Mouse (Mus musculus): Measurements from ENCODE around the gene Slc5a11. TPM values are rescaled to one million over a fixed set of nuclear protein-coding genes. Genes with fewer than 3 reads are reported as not detected.

The Slc5a11 gene
- total and polyA plus RNA-seq, 2 experiments from 2014 or later: 0.16 to 0.21 TPM

- H3K4me3 ChIP-seq (ENCODE audit: low read length): no peak overlapping the region
- H3K4me2 ChIP-seq (ENCODE audit: low read depth, low read length): no peak overlapping the region
- DNase-seq (ENCODE audit: low spot score) (no peak), ATAC-seq (no peak)
- 91% methylated on average over 14 of the region's 14 CpGs for WGBS
- H3K27me3 ChIP-seq (ENCODE audit: insufficient read depth, low read length): no peaks in the 10 kb centered on the region
- H3K36me3 ChIP-seq (ENCODE audit: insufficient read depth, low read length): no peaks in the 10 kb centered on the region
- 0 out of 2 replicates have a peak, but pooled peaks cover 6% of the 10 kb centered on the region for H3K4me1 ChIP-seq (ENCODE audit: insufficient read depth, low read length)
- H3K9ac ChIP-seq (replicated peaks; ENCODE audit: low read length): no peak overlapping the region
- TF ChIP-seq CTCF (IDR thresholded peaks at IDR 0.05; ENCODE audit: low read depth): no peak
- no peaks in the 10 kb centered on the region for H3K9me3 ChIP-seq (ENCODE audit: low read length)
- H3K27ac ChIP-seq: no peak overlapping the region
These were observed 39.8 kb downstream of the Slc5a11 start for GRCm38 (mm10) chr7:123254196-123254970.

GRCm38 (mm10) chr7:123258103-123258502 lies 43.5 kb downstream of the Slc5a11 start:
- H3K27me3 ChIP-seq (ENCODE audit: insufficient read depth, low read length): no peaks in the 10 kb centered on the region
- TF ChIP-seq CTCF (IDR thresholded peaks at IDR 0.05; ENCODE audit: low read depth): no peak

GRCm38 (mm10) chr7:123273056-123273455 lies 58.5 kb downstream of the Slc5a11 start:
- WGBS: 49% methylated on average over 11 of the region's 11 CpGs
- Histone ChIP-seq H3K9me3 (ENCODE audit: low read length) (no peaks in the 10 kb centered on the region), H3K27ac (no peak overlapping the region), H3K4me1 (ENCODE audit: insufficient read depth, low read length) (no peaks in the 10 kb centered on the region), H3K4me3 (ENCODE audit: low read length) (no peak overlapping the region), H3K9ac (replicated peaks; ENCODE audit: low read length) (no peak overlapping the region), H3K36me3 (ENCODE audit: insufficient read depth, low read length) (0 out of 2 replicates have a peak, but pooled peaks cover 5% of the 10 kb centered on the region), H3K27me3 (ENCODE audit: insufficient read depth, low read length) (no peaks in the 10 kb centered on the region), H3K4me2 (ENCODE audit: low read depth, low read length) (no peak overlapping the region)
- TF ChIP-seq CTCF (IDR thresholded peaks at IDR 0.05; ENCODE audit: low read depth): no peak
- DNase-seq (ENCODE audit: low spot score) (no peak), ATAC-seq (peak; percentile 58; the same call in 1 of the 2 replicates)

More at GRCm38 (mm10) chr7:123258103-123258502, 43.5 kb downstream of the Slc5a11 start:
- no peak overlapping the region for H3K27ac ChIP-seq
- no peaks in the 10 kb centered on the region for H3K9me3 ChIP-seq (ENCODE audit: low read length)
- no peaks in the 10 kb centered on the region for H3K36me3 ChIP-seq (ENCODE audit: insufficient read depth, low read length)
- DNase-seq (ENCODE audit: low spot score) (no peak), ATAC-seq (no peak)
- H3K9ac ChIP-seq (replicated peaks; ENCODE audit: low read length): no peak overlapping the region
- 92% methylated on average over 8 of the region's 8 CpGs for WGBS
- H3K4me3 ChIP-seq (ENCODE audit: low read length): no peak overlapping the region
- H3K4me1 ChIP-seq (ENCODE audit: insufficient read depth, low read length): 0 out of 2 replicates have a peak, but pooled peaks cover 3% of the 10 kb centered on the region
- no peak overlapping the region for H3K4me2 ChIP-seq (ENCODE audit: low read depth, low read length)

- Histone ChIP-seq H3K4me1 (ENCODE audit: insufficient read depth, low read length) (no peaks in the 10 kb centered on the region), H3K4me3 (ENCODE audit: low read length) (no peak overlapping the region), H3K27ac (no peak overlapping the region), H3K36me3 (ENCODE audit: insufficient read depth, low read length) (peaks cover 14% of the 10 kb centered on the region; the same call in 1 of the 2 replicates), H3K9ac (replicated peaks; ENCODE audit: low read length) (no peak overlapping the region), H3K4me2 (ENCODE audit: low read depth, low read length) (no peak overlapping the region), H3K27me3 (ENCODE audit: insufficient read depth, low read length) (no peaks in the 10 kb centered on the region), H3K9me3 (ENCODE audit: low read length) (no peaks in the 10 kb centered on the region)
- WGBS: 88% methylated on average over 4 of the region's 4 CpGs
- DNase-seq (ENCODE audit: low spot score): no peak
- TF ChIP-seq CTCF (IDR thresholded peaks at IDR 0.05; ENCODE audit: low read depth): no peak
- no peak for ATAC-seq
These were observed 62.0 kb downstream of the Slc5a11 start for GRCm38 (mm10) chr7:123276568-123276967.

- Histone ChIP-seq H3K36me3 (ENCODE audit: insufficient read depth, low read length) (peaks cover 17% of the 10 kb centered on the region; the same call in 1 of the 2 replicates), H3K9me3 (ENCODE audit: low read length) (no peaks in the 10 kb centered on the region), H3K27ac (peak overlapping the region; percentile 38; the same call in 1 of the 2 replicates), H3K4me3 (ENCODE audit: low read length) (no peak overlapping the region), H3K4me1 (ENCODE audit: insufficient read depth, low read length) (peaks cover 4% of the 10 kb centered on the region; the same call in 1 of the 2 replicates), H3K27me3 (ENCODE audit: insufficient read depth, low read length) (no peaks in the 10 kb centered on the region), H3K4me2 (ENCODE audit: low read depth, low read length) (no peak overlapping the region), H3K9ac (replicated peaks; ENCODE audit: low read length) (no peak overlapping the region)
- WGBS: 73% methylated on average over 4 of the region's 4 CpGs
- DNase-seq (ENCODE audit: low spot score) (peak; percentile 27), ATAC-seq (peak; percentile 72; the same call in 1 of the 2 replicates)
- no peak for TF ChIP-seq CTCF (IDR thresholded peaks at IDR 0.05; ENCODE audit: low read depth)
These were observed 65.2 kb downstream of the Slc5a11 start for GRCm38 (mm10) chr7:123279797-123280196.

GRCm38 (mm10) chr7:123283826-123284225 lies 69.2 kb downstream of the Slc5a11 start:
- Histone ChIP-seq H3K4me1 (ENCODE audit: insufficient read depth, low read length) (peaks cover 4% of the 10 kb centered on the region; the same call in 1 of the 2 replicates), H3K9me3 (ENCODE audit: low read length) (no peaks in the 10 kb centered on the region), H3K4me3 (ENCODE audit: low read length) (no peak overlapping the region), H3K27me3 (ENCODE audit: insufficient read depth, low read length) (no peaks in the 10 kb centered on the region), H3K9ac (replicated peaks; ENCODE audit: low read length) (no peak overlapping the region), H3K27ac (no peak overlapping the region), H3K36me3 (ENCODE audit: insufficient read depth, low read length) (peaks cover 15% of the 10 kb centered on the region), H3K4me2 (ENCODE audit: low read depth, low read length) (no peak overlapping the region)
- 49% methylated on average over 4 of the region's 4 CpGs for WGBS
- DNase-seq (ENCODE audit: low spot score): peak; percentile 7
- no peak for ATAC-seq
- no peak for TF ChIP-seq CTCF (IDR thresholded peaks at IDR 0.05; ENCODE audit: low read depth)

GRCm38 (mm10) chr7:123285896-123286295 lies 71.3 kb downstream of the Slc5a11 start:
- Histone ChIP-seq H3K4me3 (ENCODE audit: low read length) (no peak overlapping the region), H3K27me3 (ENCODE audit: insufficient read depth, low read length) (no peaks in the 10 kb centered on the region), H3K9me3 (ENCODE audit: low read length) (no peaks in the 10 kb centered on the region), H3K36me3 (ENCODE audit: insufficient read depth, low read length) (peaks cover 26% of the 10 kb centered on the region), H3K9ac (replicated peaks; ENCODE audit: low read length) (no peak overlapping the region), H3K27ac (no peak overlapping the region), H3K4me1 (ENCODE audit: insufficient read depth, low read length) (peaks cover 4% of the 10 kb centered on the region; the same call in 1 of the 2 replicates), H3K4me2 (ENCODE audit: low read depth, low read length) (no peak overlapping the region)
- DNase-seq (ENCODE audit: low spot score) (no peak), ATAC-seq (no peak)
- WGBS: 96% methylated on average over 5 of the region's 5 CpGs
- TF ChIP-seq CTCF (IDR thresholded peaks at IDR 0.05; ENCODE audit: low read depth): no peak
